Mouse (Mus musculus) kidney, postnatal 10 days (tissue): ENCODE measurements at regions not wholly inside any gene's neighbourhood (a gene's known extent, or its start where the extent isn't known, plus 50 kb on each side); places are given as distances from the start of the nearest gene placed in this dataset.

Experiments used
- DNase-seq: peaks from one replicate; pipeline ENCODE4 v3.0.0; 2021; ENCODE audit warnings: mixed read lengths

DNA sequence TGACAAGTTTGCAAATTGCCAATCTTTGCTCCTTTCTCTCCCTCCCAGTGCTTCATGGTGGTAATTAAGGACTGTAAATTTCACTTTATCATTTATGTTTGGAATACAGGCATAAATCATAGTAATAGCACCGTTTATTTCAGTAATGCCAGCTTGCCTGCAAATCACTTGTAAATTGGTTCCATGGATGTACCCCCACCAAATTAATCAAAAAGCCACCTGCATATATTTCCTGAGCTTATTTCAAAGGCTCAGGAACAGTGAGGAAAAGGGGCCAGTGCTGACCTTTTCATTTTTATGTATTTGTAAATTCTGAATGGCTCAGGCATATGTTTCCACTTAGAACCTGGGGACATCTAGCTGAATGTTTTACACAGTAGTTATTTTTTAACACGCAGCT is 115.0 kb downstream of the D3Ertd751e start:
- DNase-seq, result no peak

- no peak for DNase-seq
Observed at GRCm38 (mm10) chr3:41862674-41863073, 120.3 kb downstream of the D3Ertd751e start.

DNA sequence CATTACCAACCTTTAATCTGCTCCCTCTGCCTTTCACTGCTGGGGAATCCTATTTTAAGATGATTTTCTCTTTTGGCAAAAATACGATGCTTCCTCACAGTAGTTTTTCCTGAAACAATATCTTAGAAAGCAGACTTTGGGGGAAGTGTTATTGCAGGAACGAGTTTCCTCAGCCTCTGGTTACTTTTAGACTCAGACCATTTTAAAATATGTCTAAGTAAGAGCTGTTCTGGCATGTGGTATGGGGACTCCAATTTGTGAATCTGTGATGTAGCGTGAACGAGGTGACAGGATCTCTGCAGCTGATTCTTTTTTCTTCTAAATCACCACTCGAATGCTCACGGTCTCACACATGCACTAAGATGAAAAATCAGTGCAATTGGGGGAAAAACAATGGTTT is 166.5 kb downstream of the D3Ertd751e start:
- DNase-seq, result no peak

- no peak for DNase-seq
Observed at GRCm38 (mm10) chr3:41913190-41913589, 170.8 kb downstream of the D3Ertd751e start.

GRCm38 (mm10) chr3:41939843-41940242 is 197.4 kb downstream of the D3Ertd751e start:
- peak; percentile 14 for DNase-seq

DNA sequence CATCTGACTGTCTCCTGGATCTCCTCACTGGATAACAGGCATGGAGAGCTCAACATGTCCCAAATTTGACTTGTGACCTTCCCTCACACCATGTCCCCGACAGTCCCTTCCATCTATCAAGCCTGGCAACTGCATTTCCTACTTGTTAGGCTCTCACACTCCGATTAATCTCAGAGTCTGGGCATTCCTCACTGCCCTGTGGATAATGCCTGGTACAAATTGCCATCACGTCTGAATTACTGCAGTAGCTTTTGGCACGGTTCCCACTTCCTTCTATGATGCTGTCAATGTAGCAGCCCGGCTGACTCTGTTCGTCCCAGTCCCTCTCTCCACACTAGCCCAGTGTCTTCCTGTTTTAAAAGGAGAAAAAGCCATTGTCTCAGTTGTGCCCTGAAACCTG is 200.6 kb downstream of the D3Ertd751e start:
- peak; percentile 14 for DNase-seq

DNA sequence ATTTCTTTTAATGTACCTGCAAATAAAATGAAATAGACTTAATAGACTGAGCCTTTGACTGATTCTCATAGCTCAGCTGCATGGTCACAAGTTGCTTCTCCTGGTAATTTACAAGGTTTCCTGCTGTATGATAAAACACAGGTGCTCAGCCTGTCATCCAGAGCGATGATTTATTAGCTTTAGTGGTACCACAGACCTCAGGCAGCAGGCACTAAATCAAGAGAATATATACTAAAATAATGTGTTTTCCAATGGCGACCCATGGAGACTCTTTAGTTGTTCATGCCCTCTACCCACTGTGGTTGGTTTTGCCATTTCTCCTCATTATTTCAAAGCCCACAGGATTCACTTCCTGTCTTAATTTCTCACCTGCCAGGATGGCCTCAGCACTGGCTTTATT is 207.0 kb downstream of the D3Ertd751e start:
- DNase-seq, result no peak

DNA sequence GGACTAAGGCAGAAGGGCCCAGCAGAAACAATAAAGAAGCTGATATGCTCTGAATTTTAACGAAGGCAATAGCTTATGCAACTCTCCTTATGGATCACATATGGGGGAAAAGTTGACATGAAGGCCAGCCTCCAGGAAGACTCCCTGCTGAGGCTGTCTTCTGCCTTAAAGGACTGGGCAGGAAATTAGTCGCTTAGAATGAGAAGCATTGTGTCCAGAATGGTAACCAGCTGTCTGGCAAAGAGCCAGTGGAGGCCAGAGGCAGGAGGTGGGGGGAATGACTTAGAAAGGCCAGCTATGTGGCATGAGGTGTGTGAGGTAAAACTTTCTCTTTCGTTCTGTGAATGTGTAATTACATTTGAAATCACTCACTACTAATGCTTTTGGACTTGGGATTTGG is 215.0 kb downstream of the D3Ertd751e start:
- DNase-seq, result peak; percentile 11

DNA sequence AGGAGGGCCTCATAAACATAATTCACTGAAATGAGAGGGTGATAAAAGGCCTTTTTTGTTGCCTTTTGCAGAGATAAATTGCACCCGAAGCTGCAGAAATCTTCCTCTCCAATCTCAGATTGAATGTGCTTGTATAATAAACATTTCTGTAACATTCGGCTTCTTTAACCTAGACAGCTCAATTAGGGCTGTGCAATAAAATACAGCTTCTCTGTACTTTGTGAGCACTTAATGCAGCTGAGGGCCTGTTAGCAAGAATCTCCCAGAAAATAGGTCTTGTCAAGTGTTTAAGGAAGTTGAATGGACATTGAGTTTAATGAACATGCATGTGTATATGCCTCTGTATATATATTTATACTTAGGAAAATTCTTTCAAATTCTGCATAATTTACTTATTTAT is 217.8 kb downstream of the D3Ertd751e start:
- no peak for DNase-seq

GRCm38 (mm10) chr3:41962923-41963322 is 220.5 kb downstream of the D3Ertd751e start:
- DNase-seq, result no peak

GRCm38 (mm10) chr3:42006672-42007265 is 264.4 kb downstream of the D3Ertd751e start:
- no peak for DNase-seq

GRCm38 (mm10) chr3:42023187-42023586 is 280.8 kb downstream of the D3Ertd751e start:
- DNase-seq, result no peak

- no peak for DNase-seq
Observed at GRCm38 (mm10) chr3:42039632-42040031, 297.2 kb downstream of the D3Ertd751e start.

DNA sequence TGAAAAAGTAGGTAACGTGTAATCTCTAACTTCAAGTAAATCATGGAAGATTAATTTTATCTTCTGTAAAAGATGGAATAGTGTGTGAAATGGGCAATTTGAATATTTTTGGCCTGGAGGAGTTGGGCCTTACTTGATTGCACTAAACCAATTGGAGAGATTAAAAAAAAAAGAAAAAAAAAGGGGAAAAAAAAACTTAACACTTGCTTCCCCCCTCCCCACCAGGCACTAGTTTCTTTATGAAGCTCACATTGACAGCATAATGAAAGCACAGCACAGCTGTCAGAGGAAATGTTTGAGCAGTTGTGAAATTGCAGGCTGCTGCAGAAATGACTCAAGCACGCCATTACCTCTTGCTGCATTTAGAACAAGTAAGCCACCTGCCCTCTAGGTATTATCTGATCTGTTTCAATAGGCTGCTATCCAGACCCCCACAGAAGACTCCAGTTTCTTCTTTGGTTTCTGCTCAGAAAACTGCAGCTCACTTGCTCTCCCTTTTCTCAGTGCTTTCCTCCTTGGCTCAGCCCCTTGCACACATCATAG is 297.9 kb downstream of the D3Ertd751e start:
- no peak for DNase-seq

DNA sequence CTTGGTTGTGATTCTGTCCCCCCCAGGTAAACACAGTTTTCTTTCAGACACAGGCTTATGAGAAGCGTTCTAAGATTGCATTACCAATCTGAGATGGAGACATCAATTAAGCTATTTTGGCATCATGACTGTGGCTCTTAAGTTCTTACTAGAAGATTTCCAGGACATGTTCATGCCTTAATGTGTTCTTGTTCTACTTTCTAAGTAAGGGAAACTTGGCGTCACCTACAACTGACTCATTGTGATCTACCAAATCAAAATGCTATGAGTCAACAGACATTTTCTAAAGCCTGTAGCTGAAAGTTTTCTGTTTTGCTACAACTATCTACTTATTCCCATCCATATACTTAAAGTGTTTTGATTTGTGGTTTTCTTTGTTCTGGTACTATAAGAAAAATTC is 298.5 kb downstream of the D3Ertd751e start:
- no peak for DNase-seq

- no peak for DNase-seq
Observed at GRCm38 (mm10) chr3:42057286-42057868, 315.0 kb downstream of the D3Ertd751e start.

- DNase-seq, result no peak
Observed at GRCm38 (mm10) chr3:42065093-42065935, 322.9 kb downstream of the D3Ertd751e start.

- DNase-seq, result no peak
Observed at GRCm38 (mm10) chr3:42065962-42066361, 323.6 kb downstream of the D3Ertd751e start.

DNA sequence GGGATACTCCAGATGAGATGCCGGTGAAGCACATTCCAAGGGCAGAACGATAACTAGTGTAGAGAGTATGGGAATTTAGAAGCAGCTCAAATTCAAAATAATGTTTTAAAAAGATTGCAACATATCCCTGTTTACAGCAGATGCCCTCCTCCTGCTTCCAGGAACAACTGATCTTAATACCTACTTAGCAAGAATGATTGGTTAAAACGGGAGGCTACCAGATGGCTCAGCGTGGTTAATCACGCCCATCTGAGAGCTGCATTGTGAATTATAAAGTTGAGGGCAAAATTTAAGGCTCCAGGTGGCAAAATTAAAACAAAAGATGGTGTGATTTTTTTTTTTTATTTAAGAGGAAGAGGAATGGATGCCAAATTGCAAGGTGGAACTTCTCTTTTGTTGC is 324.6 kb downstream of the D3Ertd751e start:
- DNase-seq, result no peak

DNA sequence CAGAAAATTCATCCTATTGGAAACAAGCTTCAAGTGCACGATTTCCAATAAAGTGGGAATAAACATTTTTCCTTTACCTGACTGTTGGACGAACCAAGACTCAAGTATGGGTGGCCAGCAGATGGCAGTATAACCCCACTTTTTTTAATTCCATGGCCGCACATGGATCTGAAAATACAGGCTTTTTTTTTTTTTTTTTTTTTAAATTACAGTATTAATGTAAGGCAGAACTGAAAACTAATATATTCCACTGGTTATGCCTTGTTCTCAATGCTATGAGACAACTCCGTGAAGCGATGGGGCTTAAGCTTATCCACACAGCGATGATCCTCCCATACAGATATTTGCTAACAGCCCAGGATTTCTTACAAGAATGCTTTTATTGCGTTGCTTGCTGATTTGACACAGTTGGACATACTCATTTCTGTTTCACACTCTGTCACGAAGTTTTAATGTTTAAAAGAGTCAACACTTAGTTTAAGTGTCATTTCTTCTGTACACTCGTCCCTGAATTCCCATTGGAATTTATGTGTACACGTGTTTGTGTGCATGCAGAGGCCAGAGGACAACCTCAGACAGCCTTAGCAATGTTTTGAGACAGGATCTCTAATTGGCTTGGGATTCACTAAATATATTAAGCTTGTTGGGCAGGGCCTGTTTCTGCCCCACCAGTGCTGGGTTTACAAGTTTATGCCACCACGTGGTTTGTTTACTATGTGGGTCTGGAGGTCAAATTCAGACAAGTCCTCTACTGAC is 332.3 kb downstream of the D3Ertd751e start:
- DNase-seq, result peak; percentile 58

GRCm38 (mm10) chr3:42110976-42111847 is 368.8 kb downstream of the D3Ertd751e start:
- peak; percentile 64 for DNase-seq
